Mouse (Mus musculus): ENCODE data around the gene Rsu1. TPM values are rescaled to one million over a fixed set of nuclear protein-coding genes. Genes with fewer than 3 reads are reported as not detected.
"Not testable (repeated sequence)": the region's sequence is repeated elsewhere in the genome, so short reads cannot be mapped to it uniquely, and the experiment has no call there.

Gene Rsu1
- polyA plus RNA-seq, 1 experiment from 2014 or later: 144 TPM

- Histone ChIP-seq H3K9ac (no peak overlapping the region), H3K4me2 (no peak overlapping the region), H3K4me1 (replicated peaks) (peaks cover 11% of the 10 kb centered on the region), H3K36me3 (no peaks in the 10 kb centered on the region; the same call in 1 of the 2 replicates), H3K27me3 (no peaks in the 10 kb centered on the region), H3K9me3 (replicated peaks) (no peaks in the 10 kb centered on the region), H3K4me3 (no peak overlapping the region), H3K27ac (peak overlapping the region; percentile 43)
- no peak for ATAC-seq (replicated peaks; ENCODE audit: insufficient number of reproducible peaks, insufficient read depth, low FRiP score, low read depth)
- WGBS: 52% methylated on average over 11 of the region's 11 CpGs
These were observed 82.3 kb downstream of the Rsu1 start for GRCm38 (mm10) chr2:13188831-13189495.

GRCm38 (mm10) chr2:13183124-13183523 lies 88.1 kb downstream of the Rsu1 start:
- ATAC-seq (replicated peaks; ENCODE audit: insufficient number of reproducible peaks, insufficient read depth, low FRiP score, low read depth): no peak
- Histone ChIP-seq H3K4me3 (no peak overlapping the region), H3K27ac (no peak overlapping the region), H3K4me2 (no peak overlapping the region), H3K9me3 (replicated peaks) (no peaks in the 10 kb centered on the region), H3K36me3 (no peaks in the 10 kb centered on the region), H3K4me1 (replicated peaks) (no peaks in the 10 kb centered on the region), H3K9ac (no peak overlapping the region), H3K27me3 (no peaks in the 10 kb centered on the region)
- WGBS: 83% methylated on average over 3 of the region's 3 CpGs

GRCm38 (mm10) chr2:13181899-13182298 lies 89.3 kb downstream of the Rsu1 start:
- not testable (repeated sequence) for H3K9me3 ChIP-seq (replicated peaks); H3K4me2 ChIP-seq; H3K27ac ChIP-seq; H3K4me3 ChIP-seq; H3K27me3 ChIP-seq; H3K4me1 ChIP-seq (replicated peaks); H3K36me3 ChIP-seq; H3K9ac ChIP-seq
- peak; percentile 66 for ATAC-seq (replicated peaks; ENCODE audit: insufficient number of reproducible peaks, insufficient read depth, low FRiP score, low read depth)
- WGBS: 0% methylated on average over 1 of the region's 3 CpGs

- no peak for ATAC-seq (replicated peaks; ENCODE audit: insufficient number of reproducible peaks, insufficient read depth, low FRiP score, low read depth)
- Histone ChIP-seq H3K27ac (no peak overlapping the region), H3K9me3 (replicated peaks) (no peaks in the 10 kb centered on the region), H3K4me1 (replicated peaks) (no peaks in the 10 kb centered on the region), H3K9ac (no peak overlapping the region), H3K27me3 (no peaks in the 10 kb centered on the region), H3K4me2 (no peak overlapping the region), H3K4me3 (no peak overlapping the region), H3K36me3 (0 out of 2 replicates have a peak, but pooled peaks cover 2% of the 10 kb centered on the region)
- WGBS: 92% methylated on average over 10 of the region's 10 CpGs
These were observed 93.4 kb downstream of the Rsu1 start for GRCm38 (mm10) chr2:13177698-13178395.

- H3K4me3 ChIP-seq: no peak overlapping the region
- no peaks in the 10 kb centered on the region for H3K4me1 ChIP-seq (replicated peaks)
- no peak overlapping the region for H3K9ac ChIP-seq
- H3K27me3 ChIP-seq: no peaks in the 10 kb centered on the region
- no peak for ATAC-seq (replicated peaks; ENCODE audit: insufficient number of reproducible peaks, insufficient read depth, low FRiP score, low read depth)
- no peaks in the 10 kb centered on the region for H3K9me3 ChIP-seq (replicated peaks)
- H3K36me3 ChIP-seq: 0 out of 2 replicates have a peak, but pooled peaks cover 2% of the 10 kb centered on the region
- no peak overlapping the region for H3K4me2 ChIP-seq
- WGBS: 81% methylated on average over 4 of the region's 4 CpGs
- no peak overlapping the region for H3K27ac ChIP-seq
These were observed 95.0 kb downstream of the Rsu1 start for GRCm38 (mm10) chr2:13176304-13176620.

- no peak for ATAC-seq (replicated peaks; ENCODE audit: insufficient number of reproducible peaks, insufficient read depth, low FRiP score, low read depth)
- no peak overlapping the region for H3K4me3 ChIP-seq
- H3K27ac ChIP-seq: no peak overlapping the region
- no peak overlapping the region for H3K9ac ChIP-seq
- H3K27me3 ChIP-seq: no peaks in the 10 kb centered on the region
- no peaks in the 10 kb centered on the region for H3K4me1 ChIP-seq (replicated peaks)
- H3K36me3 ChIP-seq: 0 out of 2 replicates have a peak, but pooled peaks cover 2% of the 10 kb centered on the region
- WGBS: 72% methylated on average over 28 of the region's 28 CpGs
- no peak overlapping the region for H3K4me2 ChIP-seq
- no peaks in the 10 kb centered on the region for H3K9me3 ChIP-seq (replicated peaks)
These were observed 95.5 kb downstream of the Rsu1 start for GRCm38 (mm10) chr2:13175536-13176303.

- 0 out of 2 replicates have a peak, but pooled peaks cover 2% of the 10 kb centered on the region for H3K36me3 ChIP-seq
- H3K4me2 ChIP-seq: no peak overlapping the region
- 77% methylated on average over 7 of the region's 7 CpGs for whole genome bisulfite sequencing
- H3K4me3 ChIP-seq: no peak overlapping the region
- H3K4me1 ChIP-seq (replicated peaks): no peaks in the 10 kb centered on the region
- no peak for ATAC-seq (replicated peaks; ENCODE audit: insufficient number of reproducible peaks, insufficient read depth, low FRiP score, low read depth)
- H3K9me3 ChIP-seq (replicated peaks): no peaks in the 10 kb centered on the region
- H3K9ac ChIP-seq: no peak overlapping the region
- H3K27me3 ChIP-seq: no peaks in the 10 kb centered on the region
- no peak overlapping the region for H3K27ac ChIP-seq
These were observed 96.8 kb downstream of the Rsu1 start for GRCm38 (mm10) chr2:13174461-13174860.

- 93% methylated on average over 5 of the region's 5 CpGs for WGBS
- H3K27me3 ChIP-seq: no peaks in the 10 kb centered on the region
- H3K36me3 ChIP-seq: peaks cover 4% of the 10 kb centered on the region; the same call in 1 of the 2 replicates
- no peaks in the 10 kb centered on the region for H3K9me3 ChIP-seq (replicated peaks)
- no peak overlapping the region for H3K9ac ChIP-seq
- no peak for ATAC-seq (replicated peaks; ENCODE audit: insufficient number of reproducible peaks, insufficient read depth, low FRiP score, low read depth)
- no peaks in the 10 kb centered on the region for H3K4me1 ChIP-seq (replicated peaks)
- no peak overlapping the region for H3K4me2 ChIP-seq
- no peak overlapping the region for H3K4me3 ChIP-seq
- no peak overlapping the region for H3K27ac ChIP-seq
These were observed 100.6 kb downstream of the Rsu1 start for GRCm38 (mm10) chr2:13170651-13171050.

- Histone ChIP-seq H3K27me3 (no peaks in the 10 kb centered on the region), H3K4me3 (no peak overlapping the region), H3K9ac (no peak overlapping the region), H3K36me3 (peaks cover 4% of the 10 kb centered on the region; the same call in 1 of the 2 replicates), H3K4me2 (no peak overlapping the region), H3K27ac (no peak overlapping the region), H3K9me3 (replicated peaks) (no peaks in the 10 kb centered on the region), H3K4me1 (replicated peaks) (no peaks in the 10 kb centered on the region)
- ATAC-seq (replicated peaks; ENCODE audit: insufficient number of reproducible peaks, insufficient read depth, low FRiP score, low read depth): no peak
- WGBS: 92% methylated on average over 6 of the region's 6 CpGs
These were observed 101.3 kb downstream of the Rsu1 start for GRCm38 (mm10) chr2:13169962-13170361.

- Histone ChIP-seq H3K27ac (no peak overlapping the region), H3K36me3 (peaks cover 4% of the 10 kb centered on the region; the same call in 1 of the 2 replicates), H3K4me3 (no peak overlapping the region), H3K27me3 (no peaks in the 10 kb centered on the region), H3K4me2 (no peak overlapping the region), H3K4me1 (replicated peaks) (no peaks in the 10 kb centered on the region), H3K9me3 (replicated peaks) (no peaks in the 10 kb centered on the region), H3K9ac (no peak overlapping the region)
- 77% methylated on average over 4 of the region's 4 CpGs for WGBS
- no peak for ATAC-seq (replicated peaks; ENCODE audit: insufficient number of reproducible peaks, insufficient read depth, low FRiP score, low read depth)
These were observed 101.9 kb downstream of the Rsu1 start for GRCm38 (mm10) chr2:13169158-13169890.

- Histone ChIP-seq H3K4me1 (replicated peaks) (no peaks in the 10 kb centered on the region), H3K9ac (no peak overlapping the region), H3K9me3 (replicated peaks) (no peaks in the 10 kb centered on the region), H3K4me3 (no peak overlapping the region), H3K4me2 (no peak overlapping the region), H3K27ac (no peak overlapping the region), H3K27me3 (no peaks in the 10 kb centered on the region), H3K36me3 (peaks cover 4% of the 10 kb centered on the region; the same call in 1 of the 2 replicates)
- WGBS: 51% methylated on average over 5 of the region's 5 CpGs
- ATAC-seq (replicated peaks; ENCODE audit: insufficient number of reproducible peaks, insufficient read depth, low FRiP score, low read depth): no peak
These were observed 102.5 kb downstream of the Rsu1 start for GRCm38 (mm10) chr2:13168743-13169142.

Measured in heart, embryonic 15.5 days (tissue).